Mouse (Mus musculus) naive thymus-derived CD4-positive, alpha-beta T cell, adult 2 months (primary cell): ENCODE results near the gene Mtus2.

Experiments used
- DNase-seq: peaks from one replicate; pipeline ENCODE4 v3.0.0-alpha.2; 2011; ENCODE audit warnings: low read depth

Gene Mtus2

DNA sequence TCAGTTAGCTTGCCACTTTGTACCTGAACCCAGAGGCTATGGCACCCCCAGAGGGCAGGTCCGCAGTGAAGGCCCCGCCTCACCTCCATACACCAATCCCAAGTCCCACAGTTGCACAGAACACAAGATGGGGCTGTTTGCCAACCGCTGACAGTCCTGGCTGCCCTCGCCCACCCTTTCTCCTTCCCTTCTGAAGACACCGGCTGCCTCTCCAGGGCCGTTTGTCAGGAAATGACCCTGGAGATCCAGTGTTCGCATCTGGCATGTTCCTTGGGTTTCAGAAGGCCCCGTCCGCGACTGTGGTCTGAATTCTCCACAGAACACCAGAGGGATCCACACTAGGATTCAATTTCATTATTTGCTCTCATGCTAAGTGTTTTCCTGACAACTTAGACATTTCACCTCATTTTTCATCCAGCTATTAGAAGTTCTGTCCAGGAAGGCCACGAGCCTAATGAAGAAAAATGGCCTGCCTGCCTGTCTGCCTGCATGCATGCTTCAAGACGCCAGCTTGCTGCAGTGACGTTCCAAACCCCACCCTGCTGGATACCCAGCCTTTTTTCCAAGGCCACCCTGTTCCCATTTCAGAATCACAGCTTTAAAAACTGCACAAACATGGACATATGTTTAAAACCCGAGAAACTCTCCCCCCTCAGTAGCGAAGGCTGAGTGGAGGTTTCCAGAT, 392.3 kb downstream of the Mtus2 start:
- DNase-seq: no peak

DNA sequence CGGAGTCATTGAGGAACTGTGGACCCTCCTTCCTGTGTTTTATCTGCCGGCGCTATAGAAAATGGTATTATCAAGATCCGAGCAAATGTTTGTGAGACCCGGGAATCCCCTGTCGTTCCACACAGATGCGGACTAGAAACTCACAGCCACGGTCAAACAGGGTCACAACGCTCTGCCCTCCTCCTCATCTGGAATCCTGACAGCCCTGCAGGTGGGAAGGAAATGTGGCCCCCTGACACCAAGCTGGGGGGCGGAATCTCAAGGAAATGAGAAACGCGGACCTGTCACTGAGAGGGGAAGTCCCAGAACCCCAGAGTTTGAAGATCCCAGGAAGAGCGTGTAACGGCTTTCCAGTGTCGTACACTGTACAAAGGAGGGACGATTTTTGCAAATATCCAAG, 396.3 kb downstream of the Mtus2 start:
- no peak for DNase-seq

GRCm38 (mm10) chr5:148354536-148354935, 397.4 kb downstream of the Mtus2 start:
- DNase-seq: no peak

- no peak for DNase-seq
Observed at GRCm38 (mm10) chr5:148355822-148356221, 398.7 kb downstream of the Mtus2 start.

- no peak for DNase-seq
Observed at GRCm38 (mm10) chr5:148357168-148357567, 400.0 kb downstream of the Mtus2 start.

GRCm38 (mm10) chr5:148359131-148359530, 402.0 kb downstream of the Mtus2 start:
- no peak for DNase-seq

GRCm38 (mm10) chr5:148360922-148361758, 404.0 kb downstream of the Mtus2 start:
- DNase-seq: no peak

- no peak for DNase-seq
Observed at GRCm38 (mm10) chr5:148361759-148362010, 404.6 kb downstream of the Mtus2 start.

DNA sequence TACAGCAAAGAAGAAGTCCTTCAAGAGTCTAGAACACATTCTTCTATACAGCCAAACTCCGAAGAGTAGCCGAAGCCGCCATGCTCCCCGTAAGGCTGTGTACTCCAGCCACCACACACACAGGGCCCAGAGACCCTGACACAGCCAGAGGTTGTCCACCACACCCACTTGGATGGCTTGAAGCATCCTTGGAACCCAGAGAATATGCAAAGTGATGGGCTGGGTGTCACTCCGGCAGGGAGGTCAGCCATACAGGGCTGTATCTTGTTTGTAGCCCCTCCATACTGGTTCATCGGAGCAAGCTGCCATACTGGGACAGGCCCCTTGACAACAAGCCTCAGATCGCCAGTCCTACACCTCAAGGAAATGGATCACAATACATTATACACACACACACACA, 405.2 kb downstream of the Mtus2 start:
- DNase-seq: no peak

DNA sequence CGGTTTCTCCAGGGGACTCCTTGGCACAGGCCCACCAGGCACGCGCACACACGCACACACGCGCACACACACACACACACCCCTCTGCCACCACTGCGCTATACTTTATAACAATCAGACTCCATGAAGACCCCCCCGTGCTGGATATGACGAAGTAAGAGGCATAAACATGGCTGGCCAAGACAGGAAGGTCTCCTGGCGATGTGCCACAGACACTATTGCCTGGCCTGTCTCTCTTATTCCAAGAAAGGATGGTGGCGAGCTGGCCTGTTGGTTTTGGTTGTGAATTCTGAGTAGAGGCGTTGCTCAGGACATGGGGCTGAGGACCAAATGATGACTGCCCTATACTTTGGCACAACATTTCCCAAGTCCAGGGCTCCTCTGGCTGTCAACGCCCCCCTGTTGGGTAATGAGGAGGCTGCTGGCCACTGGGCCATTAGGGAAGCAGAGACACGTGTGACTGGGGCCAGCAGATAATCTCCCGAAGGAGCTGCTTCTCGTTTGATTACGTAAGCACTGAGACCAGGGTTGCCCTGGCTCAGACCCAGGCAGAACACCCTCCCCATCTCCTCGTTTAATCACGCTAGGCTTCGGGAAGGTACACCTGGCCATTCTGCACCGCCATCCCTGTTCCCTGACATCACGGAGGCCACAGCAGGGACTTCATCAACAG, 406.5 kb downstream of the Mtus2 start:
- DNase-seq: no peak
